Mouse (Mus musculus) kidney, adult 2 months (tissue): ENCODE results near the gene Olfr1093. TPM values are rescaled to one million over a fixed set of nuclear protein-coding genes. Genes with fewer than 3 reads are reported as not detected.

ENCODE experiments used
- DNase-seq: peaks from one replicate; pipeline ENCODE4 v3.0.0; 2021
- H3K27ac ChIP-seq: fragments of 200-500 bp; 2 replicates; pipeline ENCODE4 v1.5.1; 2012; ENCODE audit warnings: low read depth, low read length, control low read depth, inconsistent platforms; ENCODE audit not compliant: insufficient read depth
- H3K27me3 ChIP-seq: fragments of 200-500 bp; replicated peaks from 2 replicates; pipeline ENCODE4 v1.6.1; 2012; ENCODE audit warnings: mild to moderate bottlenecking, moderate library complexity, low read length, inconsistent platforms; ENCODE audit not compliant: control insufficient read depth, insufficient read depth
- H3K36me3 ChIP-seq: fragments of 200-500 bp; 2 replicates; pipeline ENCODE4 v1.6.1; 2012; ENCODE audit warnings: mild to moderate bottlenecking, moderate library complexity, low read length, inconsistent platforms; ENCODE audit not compliant: control insufficient read depth, insufficient read depth
- H3K4me1 ChIP-seq: fragments of 200-500 bp; 2 replicates; pipeline ENCODE4 v1.6.1; 2011; ENCODE audit warnings: low read length; ENCODE audit not compliant: control insufficient read depth, insufficient read depth
- H3K4me3 ChIP-seq: fragments of 200-500 bp; 2 replicates; pipeline ENCODE4 v1.5.1; 2011; ENCODE audit warnings: mild to moderate bottlenecking, low read depth, low read length, control low read depth; ENCODE audit not compliant: insufficient read depth
- CTCF ChIP-seq: fragments of 200-500 bp; conservative IDR thresholded peaks from 2 replicates; pipeline ENCODE4 v1.5.1; 2011; ENCODE audit warnings: low read depth, mild to moderate bottlenecking, control low read depth, low read length, moderate library complexity, mixed read lengths; ENCODE audit not compliant: insufficient read depth, insufficient read length
- POLR2A ChIP-seq: fragments of 200-500 bp; IDR thresholded peaks from one replicate; pipeline ENCODE4 v1.6.1; 2011; ENCODE audit warnings: low read depth, low read length, control low read depth
- WGBS: fragments of 180-500 bp; shearing (Covaris S2); methylation state at CpG from one replicate; pipeline ENCODE4 v1.1.7; 2018; 5-methylcytosine and 5-hydroxymethylcytosine counted together
- polyA plus RNA-seq: library from polyadenylated mRNA; depleted of rRNA; stranded (reverse); fragments of >200 nt; gene quantifications from 2 replicates; pipeline ENCODE4 v1.2.3, GENCODE M21; 2012; rRNA removed

The Olfr1093 gene
- polyA plus RNA-seq = not detected in 2 replicates

- H3K4me1 ChIP-seq = no peaks in the 10 kb centered on the region
- H3K27me3 ChIP-seq = no peaks in the 10 kb centered on the region
- no peak for TF ChIP-seq CTCF
- TF ChIP-seq POLR2A = no peak
- no peak within 1 kb of the TSS for H3K4me3 ChIP-seq
- WGBS = 78% methylated on average over 2 of the region's 2 CpGs
- no peak for DNase-seq
- no peak within 1 kb of the TSS for H3K27ac ChIP-seq
- H3K36me3 ChIP-seq = no peaks in the 10 kb centered on the region
Observed at GRCm38 (mm10) chr2:86782179-86782578, at the start of gene Olfr1093. Gene Olfr1093, plus strand, starts transcription at chr2:86782479.

- Histone ChIP-seq H3K4me1 (no peaks in the 10 kb centered on the region), H3K27me3 (no peaks in the 10 kb centered on the region), H3K27ac (no peak within 1 kb of the TSS), H3K4me3 (no peak within 1 kb of the TSS), H3K36me3 (no peaks in the 10 kb centered on the region)
- DNase-seq = no peak
- no peak for TF ChIP-seq POLR2A
- TF ChIP-seq CTCF = no peak
Observed at GRCm38 (mm10) chr2:86733601-86734000, 48.7 kb upstream of the Olfr1093 start, which contains the start of gene Olfr1089. Gene Olfr1089, minus strand, starts transcription at chr2:86733701.

DNA sequence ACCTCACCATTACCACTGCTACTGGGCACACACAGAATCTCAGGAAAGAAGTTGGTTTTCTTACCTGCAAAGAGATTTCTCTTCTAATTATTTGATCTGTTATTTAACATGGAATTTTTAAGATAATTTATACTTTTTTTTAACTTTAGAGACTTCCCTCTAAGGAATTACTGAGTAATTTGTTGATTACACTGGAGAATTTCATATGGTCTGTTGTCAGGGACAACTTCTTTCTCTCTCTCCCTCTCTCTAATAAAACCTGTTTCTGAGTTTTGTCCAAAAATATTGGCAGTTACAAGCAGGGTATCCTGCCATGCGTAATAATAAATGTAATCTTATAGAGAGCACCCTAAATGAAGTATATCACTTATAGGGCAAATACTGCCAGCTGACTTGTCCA, 23.4 kb upstream of the Olfr1093 start, which contains the start of gene Olfr1090:
Olfr1090 (minus strand) TSS at position 101 of the 400 bp plus-strand sequence.
- DNase-seq = no peak

GRCm38 (mm10) chr2:86761050-86761449, 21.2 kb upstream of the Olfr1093 start:
- no peak overlapping the region for H3K4me3 ChIP-seq
- 97% methylated on average over 6 of the region's 6 CpGs for WGBS
- H3K36me3 ChIP-seq = no peaks in the 10 kb centered on the region
- H3K4me1 ChIP-seq = no peaks in the 10 kb centered on the region
- TF ChIP-seq CTCF (no peak), POLR2A (no peak)
- DNase-seq = no peak
- H3K27me3 ChIP-seq = no peaks in the 10 kb centered on the region
- no peak overlapping the region for H3K27ac ChIP-seq

More for the DNA sequence above, 23.4 kb upstream of the Olfr1093 start, which contains the start of gene Olfr1090:
- TF ChIP-seq CTCF (no peak), POLR2A (no peak)
- Histone ChIP-seq H3K27me3 (no peaks in the 10 kb centered on the region), H3K4me1 (no peaks in the 10 kb centered on the region), H3K4me3 (no peak within 1 kb of the TSS), H3K36me3 (no peaks in the 10 kb centered on the region), H3K27ac (no peak within 1 kb of the TSS)
- 87% methylated on average over 1 of the region's 1 CpGs for WGBS

GRCm38 (mm10) chr2:86809918-86810317, 27.6 kb downstream of the Olfr1093 start, which contains the start of gene Olfr141:
Gene Olfr141, minus strand, starts transcription at chr2:86810018.
- Histone ChIP-seq H3K27me3 (no peaks in the 10 kb centered on the region), H3K4me1 (no peaks in the 10 kb centered on the region), H3K4me3 (no peak within 1 kb of the TSS), H3K36me3 (no peaks in the 10 kb centered on the region), H3K27ac (no peak within 1 kb of the TSS)
- DNase-seq = no peak
- no peak for TF ChIP-seq POLR2A

GRCm38 (mm10) chr2:86824363-86824762, 42.1 kb downstream of the Olfr1093 start, which contains the start of gene Olfr1094:
Gene Olfr1094, plus strand, starts transcription at chr2:86824663.
- H3K27ac ChIP-seq = no peak within 1 kb of the TSS
- TF ChIP-seq POLR2A (no peak), CTCF (no peak)
- H3K27me3 ChIP-seq = no peaks in the 10 kb centered on the region
- H3K36me3 ChIP-seq = no peaks in the 10 kb centered on the region
- H3K4me3 ChIP-seq = no peak within 1 kb of the TSS
- H3K4me1 ChIP-seq = no peaks in the 10 kb centered on the region
- DNase-seq = no peak

Other genes with a start within 250 kb of the Olfr1093 start
- not detected in 2 replicates for gene Olfr1079, start 240.0 kb upstream of the Olfr1093 start, polyA plus RNA-seq
- not detected in 2 replicates for gene Olfr1080, start 224.2 kb upstream of the Olfr1093 start, polyA plus RNA-seq
- gene Olfr1082, start 183.5 kb upstream of the Olfr1093 start, polyA plus RNA-seq = not detected in 2 replicates
- gene Olfr1084, start 142.8 kb upstream of the Olfr1093 start, polyA plus RNA-seq = not detected in 2 replicates
- gene Olfr1085, start 120.5 kb upstream of the Olfr1093 start, polyA plus RNA-seq = not detected in 2 replicates
- not detected in 2 replicates for gene Olfr1086, start 102.4 kb upstream of the Olfr1093 start, polyA plus RNA-seq
- gene Olfr1087, start 84.1 kb upstream of the Olfr1093 start, polyA plus RNA-seq = not detected in 2 replicates
- not detected in 2 replicates for gene Olfr1089, start 48.8 kb upstream of the Olfr1093 start, polyA plus RNA-seq
- gene Olfr1090, start 23.5 kb upstream of the Olfr1093 start, polyA plus RNA-seq = not detected in 2 replicates
- gene Olfr141, start 27.5 kb downstream of the Olfr1093 start, polyA plus RNA-seq = not detected in 2 replicates
- gene Olfr1094, start 42.2 kb downstream of the Olfr1093 start, polyA plus RNA-seq = not detected in 2 replicates
- gene Olfr1095, start 69.2 kb downstream of the Olfr1093 start, polyA plus RNA-seq = not detected in 2 replicates
- gene Gm13723, start 92.3 kb downstream of the Olfr1093 start, polyA plus RNA-seq = not detected in 2 replicates
- not detected in 2 replicates for gene Olfr1097, start 109.7 kb downstream of the Olfr1093 start, polyA plus RNA-seq
- gene Olfr1098, start 142.1 kb downstream of the Olfr1093 start, polyA plus RNA-seq = not detected in 2 replicates
- not detected in 2 replicates for gene Olfr1099, start 178.2 kb downstream of the Olfr1093 start, polyA plus RNA-seq
- not detected in 2 replicates for gene Olfr1100, start 197.5 kb downstream of the Olfr1093 start, polyA plus RNA-seq
- gene Olfr1101, start 208.7 kb downstream of the Olfr1093 start, polyA plus RNA-seq = not detected in 2 replicates
- gene Olfr1102, start 215.9 kb downstream of the Olfr1093 start, polyA plus RNA-seq = not detected in 2 replicates
- gene Olfr1104, start 244.6 kb downstream of the Olfr1093 start, polyA plus RNA-seq = not detected in 2 replicates